Mouse (Mus musculus): Measurements from ENCODE around the gene Scube3.

GRCm38 (mm10) chr17:28161310-28161881 lies 19.5 kb downstream of the Scube3 start:
- TF ChIP-seq GATA1 (IDR thresholded peaks at IDR 0.05; ENCODE audit: low read length): no peak
- no peak for TF ChIP-seq TAL1 (IDR thresholded peaks at IDR 0.05; ENCODE audit: low read length)

Data from erythroblast, embryonic 14.5 days (primary cell).